Mouse (Mus musculus) mouse trophoblast stem cell (cell line): Measurements from ENCODE around the gene Caap1.

Experiments used
- in situ Hi-C, 2 experiments: fragments of 300-500 bp; cut with MseI, MboI; formaldehyde crosslinking; loops; 2 replicates in 1 of 2; 3 replicates in 1 of 2; pipeline ENCODE4 v1.15.1; 2025

Caap1 gene

DNA sequence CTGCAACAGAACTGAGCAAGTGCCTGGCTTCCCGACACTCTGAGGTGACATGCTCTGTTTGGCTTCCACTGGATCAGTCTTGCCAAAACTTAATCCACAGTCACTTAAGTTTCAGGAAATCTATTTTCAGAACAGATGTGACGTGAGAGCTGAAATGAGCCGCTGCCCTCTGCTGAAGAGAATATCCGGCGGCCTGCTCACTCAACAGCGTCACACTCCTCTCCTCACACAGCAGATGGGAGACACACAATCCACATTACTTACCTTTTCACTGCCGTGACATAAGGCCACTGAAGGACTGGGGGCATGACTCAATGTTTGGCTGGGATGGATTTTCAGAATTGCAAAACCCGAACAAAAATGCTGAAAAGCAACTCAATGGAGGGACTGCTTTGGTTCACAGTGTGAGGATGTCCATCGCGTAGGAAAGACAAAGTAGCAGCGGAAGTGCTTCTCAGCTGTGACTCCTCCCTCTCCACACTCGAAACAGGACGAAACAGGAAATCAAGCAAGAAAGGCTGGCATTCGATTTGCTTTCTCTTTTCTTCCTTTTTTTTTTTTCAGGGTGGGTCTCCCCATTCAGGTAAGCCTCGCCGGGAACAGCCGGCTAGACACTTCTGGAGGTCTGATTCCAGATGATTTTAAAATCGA is 79.7 kb downstream of the Caap1 start:
- in situ Hi-C loops: no loop called here

DNA sequence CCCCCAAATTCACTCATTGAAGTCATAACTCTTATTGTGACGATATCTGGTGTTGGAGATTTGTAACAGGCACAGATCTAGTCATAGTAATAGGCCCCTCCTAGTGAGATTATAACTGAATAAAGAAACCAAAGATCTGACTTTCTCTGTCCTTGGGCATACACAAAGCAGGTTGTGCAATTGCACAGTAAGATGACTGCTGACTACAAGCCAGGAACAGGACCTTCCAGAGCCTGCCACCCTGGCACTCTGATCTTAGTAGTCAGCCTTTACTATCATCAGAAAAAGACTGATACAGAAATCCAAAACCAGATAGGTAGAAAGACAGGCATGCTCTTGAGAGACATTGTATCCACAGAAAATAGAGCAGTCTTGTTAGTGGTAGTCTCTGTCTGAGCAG is 83.3 kb downstream of the Caap1 start:
- in situ Hi-C loops: no loop called here

DNA sequence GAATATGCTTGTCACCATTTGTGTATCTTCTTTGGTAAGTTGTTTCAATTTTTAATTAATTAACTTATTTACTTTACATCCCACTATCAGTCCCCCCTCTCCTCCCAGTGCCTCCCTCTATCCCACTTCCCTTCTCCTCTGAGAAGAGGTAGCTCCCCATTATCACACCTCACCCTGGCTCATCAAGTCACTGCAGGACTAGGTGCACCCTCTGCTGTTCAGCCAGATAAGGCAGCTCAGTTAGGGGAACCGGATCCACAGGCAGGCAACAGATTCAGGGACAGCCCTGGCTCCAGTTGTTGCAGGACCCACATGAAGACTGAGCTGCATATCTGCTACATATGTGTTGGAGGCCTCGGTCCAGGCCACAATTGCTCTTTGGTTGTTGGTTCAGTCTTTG is 97.2 kb downstream of the Caap1 start:
- in situ Hi-C loops: no loop called here

GRCm38 (mm10) chr4:94454857-94455256 is 101.7 kb downstream of the Caap1 start:
- in situ Hi-C loops: no loop called here
